ENCODE assay signal across 26 mouse cellular contexts in genomic region chr1:149097426-149097825, GRCm38 (mm10).
"Had no signal": no experiment of that assay in that cellular context is flagged by ENCODE, and none has a peak within 500 bp of the region (broad histone marks: within the 10 kb centered on the region; RNA-seq: fewer than 3 reads in every experiment).

No protein-coding gene starts in this region.

- H3K4me1 ChIP-seq: embryonic facial prominence, embryonic 10.5 days; embryonic facial prominence, embryonic 12.5 days; embryonic facial prominence, embryonic 13.5 days; embryonic facial prominence, embryonic 15.5 days; forebrain, embryonic 10.5 days; forebrain, embryonic 12.5 days; forebrain, embryonic 13.5 days; forebrain, embryonic 15.5 days; heart, embryonic 10.5 days had no signal

- H3K4me3 ChIP-seq: embryonic facial prominence, embryonic 10.5 days; embryonic facial prominence, embryonic 12.5 days; embryonic facial prominence, embryonic 13.5 days; embryonic facial prominence, embryonic 15.5 days; erythroblast, embryonic 14.5 days; forebrain, embryonic 10.5 days; forebrain, embryonic 12.5 days; forebrain, embryonic 13.5 days; forebrain, embryonic 15.5 days; gastrocnemius, adult 2 months; heart, adult 2 months; heart, embryonic 10.5 days had no signal

- H3K36me3 ChIP-seq: embryonic facial prominence, embryonic 10.5 days; embryonic facial prominence, embryonic 12.5 days; embryonic facial prominence, embryonic 13.5 days; embryonic facial prominence, embryonic 15.5 days; forebrain, embryonic 10.5 days; forebrain, embryonic 12.5 days; forebrain, embryonic 15.5 days; heart, embryonic 10.5 days had no signal

- DNase-seq: cerebellum, postnatal 10 days; cerebellum, postnatal 14 days; cerebellum, postnatal 25 days; cerebellum, postnatal 36 days; embryo, embryonic 11 days; forebrain, postnatal 0 days; gastrocnemius, adult 2 months; gastrocnemius, postnatal 10 days; gastrocnemius, postnatal 14 days; gastrocnemius, postnatal 25 days; gastrocnemius, postnatal 36 days; heart, adult 11 months; heart, adult 18-20 months; heart, adult 2 months had no signal

- H3K27ac ChIP-seq: embryonic facial prominence, embryonic 10.5 days; embryonic facial prominence, embryonic 12.5 days; embryonic facial prominence, embryonic 13.5 days; embryonic facial prominence, embryonic 15.5 days; forebrain, embryonic 10.5 days; forebrain, embryonic 12.5 days; forebrain, embryonic 13.5 days; forebrain, embryonic 15.5 days; gastrocnemius, adult 2 months; heart, adult 2 months; heart, embryonic 10.5 days had no signal

- H3K9me3 ChIP-seq: embryonic facial prominence, embryonic 10.5 days; embryonic facial prominence, embryonic 12.5 days; embryonic facial prominence, embryonic 13.5 days; embryonic facial prominence, embryonic 15.5 days; forebrain, embryonic 10.5 days; forebrain, embryonic 12.5 days; forebrain, embryonic 13.5 days; forebrain, embryonic 15.5 days; heart, embryonic 10.5 days had no signal

- H3K4me2 ChIP-seq: embryonic facial prominence, embryonic 12.5 days; embryonic facial prominence, embryonic 13.5 days; embryonic facial prominence, embryonic 15.5 days; forebrain, embryonic 12.5 days; forebrain, embryonic 13.5 days; forebrain, embryonic 15.5 days had no signal

- H3K27me3 ChIP-seq: embryonic facial prominence, embryonic 12.5 days; embryonic facial prominence, embryonic 13.5 days; embryonic facial prominence, embryonic 15.5 days; forebrain, embryonic 12.5 days; forebrain, embryonic 13.5 days; forebrain, embryonic 15.5 days had no signal

- H3K9ac ChIP-seq: embryonic facial prominence, embryonic 12.5 days; embryonic facial prominence, embryonic 13.5 days; embryonic facial prominence, embryonic 15.5 days; forebrain, embryonic 12.5 days; forebrain, embryonic 13.5 days; forebrain, embryonic 15.5 days; forebrain, postnatal 0 days had no signal

- ATAC-seq: forebrain, embryonic 13.5 days; forebrain, embryonic 14.5 days; forebrain, embryonic 15.5 days; forebrain, embryonic 16.5 days; forebrain, postnatal 0 days had no signal
